Mouse (Mus musculus) cerebral cortex, adult 2 months (tissue): ENCODE data around the gene Zfp827.

ENCODE experiments used
- WGBS: fragments of 180-500 bp; shearing (Covaris S2); methylation state at CpG from one replicate; pipeline ENCODE4 v1.1.7; 2018; 5-methylcytosine and 5-hydroxymethylcytosine counted together

Gene Zfp827

GRCm38 (mm10) chr8:79222752-79223141, 194.5 kb downstream of the Zfp827 start:
- WGBS, result 69% methylated on average over 5 of the region's 5 CpGs

- WGBS, result 73% methylated on average over 9 of the region's 9 CpGs
These were observed 196.1 kb downstream of the Zfp827 start for GRCm38 (mm10) chr8:79224363-79224762.

GRCm38 (mm10) chr8:79225586-79225985, 197.3 kb downstream of the Zfp827 start:
- WGBS, result 86% methylated on average over 7 of the region's 7 CpGs

GRCm38 (mm10) chr8:79226046-79226445, 197.8 kb downstream of the Zfp827 start:
- WGBS, result 86% methylated on average over 3 of the region's 3 CpGs

- 89% methylated on average over 4 of the region's 4 CpGs for WGBS
These were observed 199.0 kb downstream of the Zfp827 start for GRCm38 (mm10) chr8:79227194-79227593.

GRCm38 (mm10) chr8:79227916-79228315, 199.7 kb downstream of the Zfp827 start:
- WGBS, result 70% methylated on average over 3 of the region's 3 CpGs

- 94% methylated on average over 8 of the region's 8 CpGs for WGBS
These were observed 201.1 kb downstream of the Zfp827 start for GRCm38 (mm10) chr8:79229266-79229888.

GRCm38 (mm10) chr8:79239320-79239719, 211.1 kb downstream of the Zfp827 start:
- 79% methylated on average over 3 of the region's 3 CpGs for WGBS

- 71% methylated on average over 7 of the region's 7 CpGs for WGBS
These were observed 211.8 kb downstream of the Zfp827 start for GRCm38 (mm10) chr8:79239996-79240395.
